In the genomic region with DNA sequence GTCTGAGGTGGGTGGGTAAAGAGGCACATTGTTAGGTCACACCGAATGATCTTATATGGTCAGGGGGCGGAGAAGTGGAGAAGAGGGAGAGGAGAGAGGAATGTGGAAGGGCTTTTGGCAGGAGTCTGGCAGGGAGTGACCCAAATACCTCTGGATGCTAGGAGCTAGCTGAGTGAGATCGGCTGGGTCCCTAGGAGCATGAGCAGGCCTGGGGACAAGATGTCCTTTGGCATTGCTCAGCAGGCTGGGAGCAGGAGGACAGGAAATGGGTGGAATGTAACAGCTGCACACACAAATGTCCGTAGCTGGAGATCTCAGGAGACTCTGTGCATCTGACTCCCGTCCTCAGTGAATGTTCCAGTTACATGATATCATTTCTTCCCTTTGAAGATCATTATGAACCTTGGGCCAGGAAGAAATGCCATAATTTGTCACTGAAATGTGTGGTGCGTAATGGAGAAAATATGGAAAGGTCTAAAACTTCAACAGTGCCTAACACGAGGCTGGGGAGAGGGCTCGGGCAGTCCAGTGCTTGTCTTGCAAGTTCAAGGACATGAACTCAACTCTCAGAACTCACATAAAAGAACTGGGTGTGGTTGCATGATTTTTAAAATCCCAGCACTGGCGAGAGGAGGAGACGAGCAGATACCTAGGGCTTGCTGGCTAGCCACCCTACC, we compare ENCODE assay signal across 9 mouse cellular contexts. TPM values are rescaled to one million over a fixed set of nuclear protein-coding genes. Genes with fewer than 3 reads are reported as not detected.
DNase-seq lines count a peak whose midpoint lies in the region; ATAC-seq and TF ChIP-seq lines count a peak whose summit lies in the region.
"Had no signal": no experiment of that assay in that cellular context is flagged by ENCODE, and none has a peak within 500 bp of the region (broad histone marks: within the 10 kb centered on the region; RNA-seq: fewer than 3 reads in every experiment).

No protein-coding gene starts in this region.

- no peak for DNase-seq in layer of hippocampus, adult 2 months (ENCODE audit: low spot score in 2 of 2)
- no peak for DNase-seq in layer of hippocampus, adult 18-20 months (ENCODE audit: low spot score in 2 of 2)
- peak; percentile 61 for DNase-seq in kidney, adult 11 months
- peak; percentile 27 for DNase-seq in mesoderm, embryonic 11.5 days (ENCODE audit: low read depth, low spot score)
- no peak for DNase-seq in thymus, adult 2 months
- no peak for DNase-seq in T-cell, adult 2 months (ENCODE audit: low spot score)

- TF ChIP-seq POLR2A in thymus, adult 2 months (IDR thresholded peaks at IDR 0.05; ENCODE audit: control insufficient read depth, extremely low read depth, insufficient read depth, low read length, poor library complexity): no peak

- peaks cover 5% of the 10 kb centered on the region for H3K4me1 ChIP-seq in brown adipose tissue, adult 24 weeks (ENCODE audit: control insufficient read depth, insufficient read depth, insufficient read length, low read length)
- H3K4me1 ChIP-seq in thymus, adult 2 months (replicated peaks; ENCODE audit: control insufficient read depth, insufficient read depth, low read length): no peaks in the 10 kb centered on the region

- peak overlapping the region; percentile 32 for H3K27ac ChIP-seq in layer of hippocampus, adult 2 months
- peak overlapping the region; percentile 63 for H3K27ac ChIP-seq in brown adipose tissue, adult 24 weeks (replicated peaks; ENCODE audit: low read depth, low read length)
- H3K27ac ChIP-seq in thymus, adult 2 months (ENCODE audit: control insufficient read depth, insufficient read depth, low read length): no peak overlapping the region
- H3K27ac ChIP-seq: neural tube, embryonic 12.5 days had no signal

- no peak overlapping the region for H3K4me3 ChIP-seq in layer of hippocampus, adult 2 months
- no peak overlapping the region for H3K4me3 ChIP-seq in brown adipose tissue, adult 24 weeks (ENCODE audit: insufficient read depth, low read depth, low read length)
- no peak overlapping the region for H3K4me3 ChIP-seq in thymus, adult 2 months (ENCODE audit: control insufficient read depth, insufficient read depth, low read length)
- H3K4me3 ChIP-seq: neural tube, embryonic 12.5 days had no signal

- no peak for ATAC-seq in activated CD4-positive, CD25-positive, alpha-beta regulatory T cell, adult 4 months

- no peak for TF ChIP-seq CTCF in layer of hippocampus, adult 2 months (conservative IDR thresholded peaks at IDR 0.05)
- no peak for TF ChIP-seq CTCF in thymus, adult 2 months (IDR thresholded peaks at IDR 0.05; ENCODE audit: borderline replicate concordance, control insufficient read depth, extremely low read depth, insufficient read depth, low read length, poor library complexity)

- no peaks in the 10 kb centered on the region for H3K36me3 ChIP-seq in thymus, adult 2 months (ENCODE audit: control insufficient read depth, insufficient read depth, low read length)
- H3K36me3 ChIP-seq: neural tube, embryonic 12.5 days had no signal

- no peaks in the 10 kb centered on the region for H3K27me3 ChIP-seq in thymus, adult 2 months (ENCODE audit: control insufficient read depth, insufficient read depth, low read length)
- H3K27me3 ChIP-seq: neural tube, embryonic 12.5 days had no signal

- WGBS in thymus, adult 2 months: 89% methylated on average over 10 of the region's 10 CpGs

RNA-seq across cellular contexts. Expression of a gene that starts 59.6 kb away (rescaled TPM):
- total RNA-seq in layer of hippocampus, adult 2 months (2021): 1 to 10 TPM; 2.5 to 4.9 TPM
- 1 to 10 TPM; 3.6 to 3.8 TPM for total RNA-seq in layer of hippocampus, adult 18-20 months (2021)
- 2.8 and 6.6 TPM in 2 replicates for polyA plus RNA-seq in brown adipose tissue, adult 24 weeks (2012; ENCODE audit: insufficient read depth, insufficient read length, missing spikeins)
- polyA plus RNA-seq in thymus, adult 2 months (2012; rRNA removed): 4.1 and 5.9 TPM in 2 replicates
- not detected for polyA plus RNA-seq in activated CD4-positive, CD25-positive, alpha-beta regulatory T cell, adult 4 months (2017; shearing (Covaris generic))

Comparison
In these comparisons a context has a peak if more than half of its experiments do, and no peak if none do; other contexts are left out.
1. DNase-seq: peak in kidney, adult 11 months (single experiment) and mesoderm, embryonic 11.5 days (single experiment); none in layer of hippocampus, adult 2 months (0 of 2), layer of hippocampus, adult 18-20 months (0 of 2), thymus, adult 2 months (single experiment) and T-cell, adult 2 months (single experiment).